Mouse (Mus musculus) mature B cell (primary cell): ENCODE data around the gene Tpst1.

ENCODE experiments used
- in situ Hi-C: fragments of 300-500 bp; cut with MboI; formaldehyde crosslinking; loops from 2 replicates; pipeline ENCODE4 v1.14.3; 2019

Gene Tpst1

DNA sequence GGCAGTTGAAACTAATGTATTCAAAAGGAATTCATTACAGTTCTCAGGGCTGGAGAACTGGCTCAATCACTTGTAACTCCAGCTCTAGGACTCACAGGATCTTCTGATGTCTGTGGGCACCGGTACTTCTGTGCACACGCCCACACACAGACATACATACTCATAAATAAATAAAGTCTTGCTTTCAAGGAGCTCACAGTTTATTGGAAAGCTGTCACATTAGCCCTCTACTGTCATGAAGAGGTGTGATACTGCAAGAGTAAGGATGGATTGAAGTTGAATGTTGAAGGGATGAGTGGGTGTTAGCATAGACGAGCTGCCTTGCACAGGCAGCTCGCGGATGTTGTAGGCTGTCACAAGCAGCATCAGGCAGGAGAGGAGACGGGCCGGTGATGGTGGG, 14.9 kb downstream of the Tpst1 start:
- in situ Hi-C loops = no loop called here

DNA sequence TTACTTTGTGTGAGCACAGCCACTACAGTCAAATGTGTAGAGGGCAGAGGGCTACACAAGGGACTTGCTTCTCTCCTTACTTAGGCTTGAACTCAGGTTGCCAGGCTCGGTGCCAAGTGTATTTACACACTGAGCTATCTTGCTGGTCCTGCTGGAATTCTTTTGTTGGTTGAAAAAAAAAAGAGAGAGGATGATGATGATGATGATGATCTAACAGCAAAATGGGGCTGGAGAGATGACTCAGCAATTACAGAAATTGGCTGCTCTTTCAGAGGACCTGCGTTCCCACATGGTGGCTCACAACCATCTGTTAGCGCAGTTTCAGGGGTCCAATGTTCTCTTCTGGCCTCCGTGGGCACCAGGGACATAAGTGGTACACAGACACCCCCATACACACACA, 15.5 kb downstream of the Tpst1 start:
- in situ Hi-C loops = no loop called here

DNA sequence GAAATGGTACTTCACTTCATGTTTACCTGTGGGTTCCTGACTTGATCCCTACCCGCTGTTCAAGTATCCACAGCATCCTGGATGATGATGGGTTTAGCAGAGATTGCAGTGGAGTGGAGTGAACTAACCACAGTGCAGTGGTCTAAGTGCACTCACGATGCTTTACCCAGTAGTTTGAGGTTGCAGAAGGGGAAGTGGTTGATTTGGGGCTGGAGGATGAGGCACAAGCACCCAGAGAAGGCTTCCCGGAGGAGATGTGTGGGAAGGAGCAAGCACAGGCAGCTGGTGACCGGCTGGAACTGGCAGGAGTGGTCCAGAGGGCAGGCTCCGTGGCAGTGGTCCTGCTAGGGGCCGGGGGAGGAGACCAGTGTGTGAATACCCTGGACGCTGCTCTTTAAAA, 16.1 kb downstream of the Tpst1 start:
- in situ Hi-C loops = no loop called here

DNA sequence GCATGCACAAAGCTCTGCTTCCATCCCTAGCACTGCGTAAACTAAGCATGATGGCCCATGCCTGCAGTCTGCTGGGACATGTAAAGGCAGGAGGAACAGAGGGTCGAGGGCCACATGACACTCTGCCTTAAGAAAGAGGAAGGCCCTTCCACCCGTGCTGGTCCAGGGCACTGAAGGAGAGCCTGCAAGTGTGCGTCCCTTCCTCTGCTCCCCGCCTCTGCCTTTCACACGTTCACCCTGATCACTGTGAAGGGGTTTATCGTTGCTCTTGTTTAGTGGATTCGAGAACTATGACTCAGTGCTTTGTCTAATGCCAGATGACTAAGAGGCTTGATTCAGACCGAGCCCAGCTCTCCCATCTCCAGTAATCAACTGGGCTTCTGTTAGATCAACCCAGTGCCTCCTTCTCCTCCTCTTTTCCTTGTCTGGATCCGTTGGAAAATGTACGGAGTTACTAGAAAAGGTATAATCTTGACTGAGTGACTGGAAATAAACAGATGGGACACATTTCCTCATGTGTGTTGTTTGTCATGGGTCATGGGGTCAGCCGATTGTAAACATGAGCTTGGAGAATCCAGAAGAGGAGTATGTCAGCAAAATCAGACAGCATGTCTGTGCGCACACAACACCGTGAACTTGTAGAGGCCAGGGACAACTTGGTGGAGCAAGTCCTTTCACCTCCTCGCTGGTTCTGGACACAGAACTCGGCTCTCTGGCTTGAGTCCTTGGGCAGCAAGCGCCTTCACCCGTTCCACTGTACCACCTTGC, 16.7 kb downstream of the Tpst1 start:
- in situ Hi-C loops = no loop called here

DNA sequence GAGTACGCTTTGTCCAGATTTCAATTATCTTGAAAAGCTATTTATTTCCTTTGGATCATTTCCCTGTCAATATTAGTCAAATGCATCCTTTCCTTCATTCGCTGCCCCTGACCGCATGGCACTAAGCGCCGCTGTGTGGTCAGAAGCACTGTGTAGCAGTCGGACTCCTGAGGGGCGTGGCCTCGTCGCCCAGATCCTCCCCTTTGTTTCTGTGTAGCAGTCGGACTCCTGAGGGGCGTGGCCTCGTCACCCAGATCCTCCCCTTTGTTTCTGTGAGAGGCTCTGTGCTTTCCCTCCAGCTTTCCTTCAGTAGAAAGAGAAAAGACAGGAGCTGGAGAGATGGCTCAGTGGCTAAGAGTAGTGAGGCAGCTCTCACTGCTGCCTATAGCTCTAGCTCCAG, 23.6 kb downstream of the Tpst1 start:
- in situ Hi-C loops = no loop called here

GRCm38 (mm10) chr5:130097837-130098236, 24.7 kb downstream of the Tpst1 start:
- in situ Hi-C loops = no loop called here

GRCm38 (mm10) chr5:130101724-130102123, 28.6 kb downstream of the Tpst1 start:
- in situ Hi-C loops = no loop called here

- in situ Hi-C loops = no loop called here
These were observed 36.2 kb downstream of the Tpst1 start for GRCm38 (mm10) chr5:130109348-130109747.

GRCm38 (mm10) chr5:130110632-130111464, 37.7 kb downstream of the Tpst1 start:
- in situ Hi-C loops = no loop called here

DNA sequence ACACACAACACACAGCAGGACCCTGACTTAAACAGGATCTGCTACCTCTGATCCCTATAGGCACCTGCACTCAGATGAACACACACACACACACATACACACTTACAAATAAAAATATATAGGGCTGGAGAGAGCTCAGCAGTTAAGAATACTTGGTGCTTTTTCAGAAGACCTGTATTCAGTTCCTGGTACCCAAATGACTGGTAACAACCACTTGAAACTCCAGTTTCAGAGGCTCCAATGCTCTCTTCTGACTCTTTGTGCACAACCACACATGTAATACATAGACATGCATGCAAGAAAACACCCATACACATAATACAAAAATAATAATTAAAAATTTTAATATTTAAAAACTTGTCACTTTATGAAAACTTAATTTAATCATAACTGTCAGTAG, 39.5 kb downstream of the Tpst1 start:
- in situ Hi-C loops = no loop called here

GRCm38 (mm10) chr5:130116116-130116515, 43.0 kb downstream of the Tpst1 start:
- in situ Hi-C loops = no loop called here

DNA sequence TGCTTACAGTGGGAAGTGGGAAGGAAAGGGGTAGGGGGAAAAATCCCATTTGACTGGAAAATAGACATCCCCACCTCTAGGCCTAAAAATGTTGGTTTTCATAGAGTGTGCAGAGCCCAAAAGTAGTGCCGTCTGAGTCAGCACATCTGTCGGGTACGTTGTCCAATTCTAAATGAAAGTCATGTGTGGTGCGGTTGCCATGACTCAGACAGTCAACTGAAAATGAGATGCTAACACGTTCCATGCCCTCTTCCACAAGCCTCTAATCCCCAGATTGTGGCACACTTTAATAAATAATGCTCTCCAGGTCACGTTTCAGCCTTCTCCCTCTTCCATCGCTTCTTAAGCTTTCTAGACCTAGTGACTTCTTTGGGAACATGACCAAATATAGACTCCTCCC, 43.7 kb downstream of the Tpst1 start:
- in situ Hi-C loops = no loop called here

DNA sequence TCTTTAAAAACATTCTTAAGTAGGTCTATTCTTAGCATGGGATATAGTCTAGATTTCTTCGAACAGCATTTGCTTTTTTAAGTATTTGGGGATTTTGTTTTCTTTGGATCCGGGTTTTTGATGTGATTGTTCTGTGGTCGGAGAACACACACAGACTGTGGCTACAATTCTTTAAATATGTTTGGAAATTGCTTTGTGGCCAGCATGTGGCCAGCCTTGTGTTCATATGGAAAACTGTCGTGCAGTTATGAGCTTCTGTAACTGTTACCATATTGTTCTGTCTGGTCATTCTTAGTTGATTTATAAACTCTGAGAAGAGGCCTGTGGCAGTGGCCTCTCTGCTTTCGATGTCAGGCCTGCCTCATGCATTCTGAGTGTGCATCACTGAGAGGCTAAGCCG, 44.8 kb downstream of the Tpst1 start:
- in situ Hi-C loops = no loop called here

- in situ Hi-C loops = no loop called here
These were observed 46.1 kb downstream of the Tpst1 start for GRCm38 (mm10) chr5:130119236-130119635.

GRCm38 (mm10) chr5:130120070-130120736, 47.1 kb downstream of the Tpst1 start:
- in situ Hi-C loops = no loop called here

DNA sequence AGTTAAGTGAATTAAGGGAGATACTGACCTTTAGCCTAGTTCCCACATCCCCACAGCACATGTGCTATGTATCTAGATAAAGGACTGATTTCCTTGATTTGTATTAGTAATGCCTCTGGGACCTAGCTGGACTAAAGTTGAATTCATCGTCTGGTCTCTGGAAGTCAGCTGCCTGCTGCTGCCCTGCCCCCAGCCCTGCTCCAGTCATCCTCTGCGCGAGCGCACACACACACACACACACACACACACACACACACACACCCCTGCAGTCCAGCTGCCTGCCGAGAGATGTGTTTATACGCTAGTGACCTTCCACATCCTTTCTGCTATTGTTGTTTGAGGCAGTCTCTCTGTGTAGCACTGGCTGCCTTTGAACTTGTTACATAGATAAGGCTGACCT, 47.8 kb downstream of the Tpst1 start:
- in situ Hi-C loops = no loop called here

- in situ Hi-C loops = no loop called here
These were observed 49.2 kb downstream of the Tpst1 start for GRCm38 (mm10) chr5:130122355-130122754.

DNA sequence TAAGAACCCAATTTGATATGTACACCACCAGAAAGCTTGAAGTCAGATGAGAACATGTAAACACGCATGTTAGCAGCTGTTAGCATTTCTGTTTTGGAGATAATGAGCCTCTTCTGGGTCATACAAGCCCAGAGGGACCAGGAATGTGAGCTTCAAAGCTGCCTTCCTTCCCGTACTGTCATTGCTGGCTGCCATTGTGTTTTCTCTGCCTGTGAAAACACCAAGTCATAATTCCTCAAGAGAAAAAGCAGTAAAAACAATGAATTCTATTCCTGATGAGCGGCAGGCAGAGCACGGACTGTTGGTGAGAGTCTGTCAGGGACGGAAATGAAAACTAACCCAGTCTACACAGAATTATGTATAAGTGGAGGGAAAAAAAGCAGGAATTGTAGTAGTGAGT, 51.1 kb downstream of the Tpst1 start:
- in situ Hi-C loops = no loop called here

- in situ Hi-C loops = loop anchor here (25.0 kb wide), 1 partner anchor 92 kb away; the partner anchor contains the start of genes Asl and Crcp
These were observed 55.8 kb downstream of the Tpst1 start for GRCm38 (mm10) chr5:130128686-130129523.

GRCm38 (mm10) chr5:130129524-130129793, 56.3 kb downstream of the Tpst1 start:
- in situ Hi-C loops = loop anchor here (25.0 kb wide), 1 partner anchor 92 kb away; the partner anchor contains the start of genes Asl and Crcp

GRCm38 (mm10) chr5:130136597-130136996, 63.5 kb downstream of the Tpst1 start:
- in situ Hi-C loops = loop anchor here (25.0 kb wide), 1 partner anchor 99 kb away; the partner anchor contains the start of genes Asl and Crcp

GRCm38 (mm10) chr5:130139393-130139792, 66.3 kb downstream of the Tpst1 start:
- in situ Hi-C loops = loop anchor here (25.0 kb wide), 1 partner anchor 102 kb away; the partner anchor contains the start of genes Asl and Crcp
